Mouse (Mus musculus): Measurements from ENCODE around the gene Fastkd5. TPM values are rescaled to one million over a fixed set of nuclear protein-coding genes. Genes with fewer than 3 reads are reported as not detected.

The Fastkd5 gene
- polyA plus RNA-seq, 1 experiment: 3.7 TPM

- Histone ChIP-seq H3K4me1 (replicated peaks; ENCODE audit: control insufficient read depth, insufficient read depth, low read length) (peaks cover 4% of the 10 kb centered on the region), H3K27ac (ENCODE audit: control insufficient read depth, insufficient read depth, low read length) (no peak overlapping the region), H3K4me3 (ENCODE audit: control insufficient read depth, insufficient read depth, low read length) (no peak overlapping the region), H3K36me3 (ENCODE audit: control insufficient read depth, insufficient read depth, low read length) (no peaks in the 10 kb centered on the region), H3K27me3 (ENCODE audit: control insufficient read depth, insufficient read depth, low read length) (no peaks in the 10 kb centered on the region)
- no peak for DNase-seq
- WGBS: 89% methylated on average over 4 of the region's 4 CpGs
- TF ChIP-seq CTCF (IDR thresholded peaks at IDR 0.05; ENCODE audit: borderline replicate concordance, control insufficient read depth, extremely low read depth, insufficient read depth, low read length, poor library complexity) (no peak), POLR2A (IDR thresholded peaks at IDR 0.05; ENCODE audit: control insufficient read depth, extremely low read depth, insufficient read depth, low read length, poor library complexity) (no peak)
Observed at GRCm38 (mm10) chr2:130645198-130645597, 15.4 kb upstream of the Fastkd5 start.

GRCm38 (mm10) chr2:130642684-130643369, 13.0 kb upstream of the Fastkd5 start, which contains the start of gene Lzts3:
Gene Lzts3, minus strand, starts transcription at chr2:130642803.
- TF ChIP-seq POLR2A (IDR thresholded peaks at IDR 0.05; ENCODE audit: control insufficient read depth, extremely low read depth, insufficient read depth, low read length, poor library complexity): peak; percentile 34; the same call in 1 of the 2 replicates
- TF ChIP-seq CTCF (IDR thresholded peaks at IDR 0.05; ENCODE audit: borderline replicate concordance, control insufficient read depth, extremely low read depth, insufficient read depth, low read length, poor library complexity): peak; percentile 40; the same call in 1 of the 2 replicates
- 4% methylated on average over 39 of the region's 40 CpGs for WGBS
- no peak within 1 kb of the TSS for H3K27ac ChIP-seq (ENCODE audit: control insufficient read depth, insufficient read depth, low read length)
- no peaks in the 10 kb centered on the region for H3K27me3 ChIP-seq (ENCODE audit: control insufficient read depth, insufficient read depth, low read length)
- DNase-seq: peak; percentile 92
- H3K36me3 ChIP-seq (ENCODE audit: control insufficient read depth, insufficient read depth, low read length): no peaks in the 10 kb centered on the region
- H3K4me1 ChIP-seq (replicated peaks; ENCODE audit: control insufficient read depth, insufficient read depth, low read length): peaks cover 4% of the 10 kb centered on the region
- H3K4me3 ChIP-seq (ENCODE audit: control insufficient read depth, insufficient read depth, low read length): peak within 1 kb of the TSS; percentile 76

GRCm38 (mm10) chr2:130642197-130642660, 12.4 kb upstream of the Fastkd5 start:
- no peaks in the 10 kb centered on the region for H3K27me3 ChIP-seq (ENCODE audit: control insufficient read depth, insufficient read depth, low read length)
- H3K36me3 ChIP-seq (ENCODE audit: control insufficient read depth, insufficient read depth, low read length): no peaks in the 10 kb centered on the region
- under 1% methylated on average over 27 of the region's 27 CpGs for WGBS
- H3K27ac ChIP-seq (ENCODE audit: control insufficient read depth, insufficient read depth, low read length): no peak overlapping the region
- peak overlapping the region; percentile 76 for H3K4me3 ChIP-seq (ENCODE audit: control insufficient read depth, insufficient read depth, low read length)
- DNase-seq: peak; percentile 25
- H3K4me1 ChIP-seq (replicated peaks; ENCODE audit: control insufficient read depth, insufficient read depth, low read length): peaks cover 4% of the 10 kb centered on the region
- TF ChIP-seq CTCF (IDR thresholded peaks at IDR 0.05; ENCODE audit: borderline replicate concordance, control insufficient read depth, extremely low read depth, insufficient read depth, low read length, poor library complexity): no peak
- no peak for TF ChIP-seq POLR2A (IDR thresholded peaks at IDR 0.05; ENCODE audit: control insufficient read depth, extremely low read depth, insufficient read depth, low read length, poor library complexity)

GRCm38 (mm10) chr2:130641351-130642025, 11.7 kb upstream of the Fastkd5 start:
- no peak for DNase-seq
- Histone ChIP-seq H3K4me3 (ENCODE audit: control insufficient read depth, insufficient read depth, low read length) (no peak overlapping the region), H3K27me3 (ENCODE audit: control insufficient read depth, insufficient read depth, low read length) (no peaks in the 10 kb centered on the region), H3K4me1 (replicated peaks; ENCODE audit: control insufficient read depth, insufficient read depth, low read length) (peaks cover 6% of the 10 kb centered on the region), H3K36me3 (ENCODE audit: control insufficient read depth, insufficient read depth, low read length) (no peaks in the 10 kb centered on the region), H3K27ac (ENCODE audit: control insufficient read depth, insufficient read depth, low read length) (no peak overlapping the region)
- WGBS: 85% methylated on average over 6 of the region's 6 CpGs
- TF ChIP-seq POLR2A (IDR thresholded peaks at IDR 0.05; ENCODE audit: control insufficient read depth, extremely low read depth, insufficient read depth, low read length, poor library complexity) (no peak), CTCF (IDR thresholded peaks at IDR 0.05; ENCODE audit: borderline replicate concordance, control insufficient read depth, extremely low read depth, insufficient read depth, low read length, poor library complexity) (no peak)

- Histone ChIP-seq H3K4me1 (replicated peaks; ENCODE audit: control insufficient read depth, insufficient read depth, low read length) (peaks cover 24% of the 10 kb centered on the region), H3K4me3 (ENCODE audit: control insufficient read depth, insufficient read depth, low read length) (no peak overlapping the region), H3K27ac (ENCODE audit: control insufficient read depth, insufficient read depth, low read length) (no peak overlapping the region), H3K27me3 (ENCODE audit: control insufficient read depth, insufficient read depth, low read length) (no peaks in the 10 kb centered on the region), H3K36me3 (ENCODE audit: control insufficient read depth, insufficient read depth, low read length) (no peaks in the 10 kb centered on the region)
- no peak for DNase-seq
- WGBS: 97% methylated on average over 6 of the region's 6 CpGs
- TF ChIP-seq CTCF (IDR thresholded peaks at IDR 0.05; ENCODE audit: borderline replicate concordance, control insufficient read depth, extremely low read depth, insufficient read depth, low read length, poor library complexity) (no peak), POLR2A (IDR thresholded peaks at IDR 0.05; ENCODE audit: control insufficient read depth, extremely low read depth, insufficient read depth, low read length, poor library complexity) (no peak)
Observed at GRCm38 (mm10) chr2:130639276-130639675, 9.4 kb upstream of the Fastkd5 start.

GRCm38 (mm10) chr2:130638101-130638611, 8.3 kb upstream of the Fastkd5 start:
- Histone ChIP-seq H3K4me1 (replicated peaks; ENCODE audit: control insufficient read depth, insufficient read depth, low read length) (peaks cover 28% of the 10 kb centered on the region), H3K27ac (ENCODE audit: control insufficient read depth, insufficient read depth, low read length) (no peak overlapping the region), H3K4me3 (ENCODE audit: control insufficient read depth, insufficient read depth, low read length) (no peak overlapping the region), H3K36me3 (ENCODE audit: control insufficient read depth, insufficient read depth, low read length) (no peaks in the 10 kb centered on the region), H3K27me3 (ENCODE audit: control insufficient read depth, insufficient read depth, low read length) (no peaks in the 10 kb centered on the region)
- DNase-seq: no peak
- no peak for TF ChIP-seq POLR2A (IDR thresholded peaks at IDR 0.05; ENCODE audit: control insufficient read depth, extremely low read depth, insufficient read depth, low read length, poor library complexity)
- no peak for TF ChIP-seq CTCF (IDR thresholded peaks at IDR 0.05; ENCODE audit: borderline replicate concordance, control insufficient read depth, extremely low read depth, insufficient read depth, low read length, poor library complexity)
- WGBS: 67% methylated on average over 16 of the region's 16 CpGs

Data from thymus, adult 2 months (tissue).